Mouse (Mus musculus) T-helper 17 cell (primary cell): ENCODE measurements around the gene Pgm2.

Experiments
- in situ Hi-C, 2 experiments: fragments of 300-600 bp; cut with MboI, MseI; formaldehyde crosslinking; loops; 1 replicate in 1 of 2; 2 replicates in 1 of 2; pipeline ENCODE4 v1.15.1; 2025; ENCODE audit warnings: high pct_unique_total_duplicates in 2 of 2

Pgm2 gene

DNA sequence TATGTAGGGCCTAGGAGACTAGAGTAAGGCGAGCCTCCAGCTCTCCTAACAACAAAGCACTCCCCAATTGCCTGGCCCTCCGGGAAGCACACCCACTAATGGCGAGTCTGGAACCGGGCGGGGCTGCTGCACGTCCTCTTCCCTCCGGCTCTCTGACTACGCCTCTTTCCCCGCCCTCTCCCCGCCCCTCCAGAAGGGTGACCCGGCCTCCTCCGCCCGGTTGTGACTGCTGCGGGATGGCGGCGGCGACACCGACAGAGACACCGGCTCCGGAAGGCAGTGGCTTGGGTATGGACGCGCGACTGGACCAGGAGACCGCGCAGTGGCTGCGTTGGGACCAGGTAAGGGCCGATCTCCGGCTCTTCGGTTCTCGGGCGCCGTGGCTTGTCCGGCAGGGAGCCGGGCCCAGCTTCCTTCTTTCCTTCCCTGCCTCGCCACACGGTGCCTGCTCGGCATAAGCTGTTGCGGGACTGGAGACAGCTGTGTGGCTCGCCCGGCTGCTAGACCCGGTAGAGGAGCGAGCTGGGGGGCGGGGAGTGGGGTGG is at the start of gene Pgm2:
Gene Pgm2, plus strand, starts transcription at position 203 of the 545 bp plus-strand sequence.
- in situ Hi-C loops, result loop anchor here in 1 of 2 experiments (5.0 kb wide), 1 partner anchor 54 kb away; no protein-coding TSS in a partner anchor

GRCm38 (mm10) chr5:64043694-64044453 is 48.9 kb upstream of the Pgm2 start:
- in situ Hi-C loops, result loop anchor here in 1 of 2 experiments (5.0 kb wide), 1 partner anchor 43 kb away; no protein-coding TSS in a partner anchor

DNA sequence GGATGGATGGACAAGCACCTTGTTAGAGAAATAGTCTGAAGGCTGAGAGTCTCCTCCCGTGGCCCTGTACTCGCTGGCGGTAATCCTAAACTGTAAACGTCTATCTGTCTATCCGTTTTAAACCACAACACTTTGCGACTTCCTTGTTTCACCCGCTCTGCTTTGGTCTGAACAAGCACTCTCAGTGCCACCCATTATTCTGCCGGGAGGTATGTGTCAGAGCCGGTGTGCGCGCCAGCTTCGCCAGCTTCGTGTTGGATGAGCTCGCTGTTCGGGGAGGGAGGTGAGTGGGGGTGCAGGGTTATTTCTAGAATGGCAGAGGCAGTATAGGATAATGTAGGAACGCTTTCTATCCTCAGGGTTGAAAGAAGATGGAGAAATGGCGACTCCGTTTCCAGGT is 48.0 kb upstream of the Pgm2 start:
- in situ Hi-C loops, result loop anchor here in 1 of 2 experiments (5.0 kb wide), 1 partner anchor 43 kb away; no protein-coding TSS in a partner anchor

GRCm38 (mm10) chr5:64045502-64045901 is 47.2 kb upstream of the Pgm2 start:
- in situ Hi-C loops, result no loop called here

GRCm38 (mm10) chr5:64046995-64047394 is 45.8 kb upstream of the Pgm2 start:
- in situ Hi-C loops, result no loop called here

DNA sequence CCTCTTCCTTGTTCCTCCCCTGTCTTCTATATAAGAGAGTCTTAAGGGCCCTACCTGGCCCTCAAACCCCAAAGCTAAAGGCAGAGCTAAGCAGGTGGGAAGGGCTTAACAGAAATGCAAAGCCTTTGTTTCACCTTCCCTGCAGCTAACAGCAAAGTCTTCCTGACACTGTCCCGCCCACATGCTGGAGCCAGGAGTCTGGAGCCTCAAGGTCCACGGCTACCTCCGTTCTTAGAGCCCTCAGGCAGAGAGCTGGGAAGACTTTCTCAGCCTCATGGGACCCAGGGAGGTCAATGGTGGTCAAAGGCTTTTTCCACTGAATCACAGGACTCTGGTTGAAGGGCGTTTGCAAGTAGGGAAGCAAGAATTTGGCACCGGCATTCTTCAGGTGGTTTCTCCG is 44.8 kb upstream of the Pgm2 start:
- in situ Hi-C loops, result no loop called here

DNA sequence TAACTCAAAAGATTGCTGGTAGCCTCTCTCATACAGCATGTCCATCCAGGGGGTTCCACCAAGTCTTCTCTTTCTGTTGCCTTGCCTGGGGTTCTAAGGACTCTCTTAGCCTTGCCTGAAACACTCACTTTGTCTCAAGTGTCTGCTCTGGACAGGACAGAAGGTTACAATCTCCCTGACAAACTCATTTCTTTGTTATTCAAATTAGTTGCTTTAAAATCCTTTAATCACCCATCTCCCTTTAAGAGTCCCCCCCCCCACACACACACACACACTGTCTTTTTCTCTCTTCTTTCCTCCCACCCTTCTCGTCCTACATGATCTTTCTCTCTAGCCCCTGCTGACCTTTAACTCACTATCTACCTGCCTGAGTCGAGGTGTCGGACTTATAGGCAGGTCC is 44.1 kb upstream of the Pgm2 start:
- in situ Hi-C loops, result no loop called here

GRCm38 (mm10) chr5:64049256-64049655 is 43.5 kb upstream of the Pgm2 start:
- in situ Hi-C loops, result no loop called here

DNA sequence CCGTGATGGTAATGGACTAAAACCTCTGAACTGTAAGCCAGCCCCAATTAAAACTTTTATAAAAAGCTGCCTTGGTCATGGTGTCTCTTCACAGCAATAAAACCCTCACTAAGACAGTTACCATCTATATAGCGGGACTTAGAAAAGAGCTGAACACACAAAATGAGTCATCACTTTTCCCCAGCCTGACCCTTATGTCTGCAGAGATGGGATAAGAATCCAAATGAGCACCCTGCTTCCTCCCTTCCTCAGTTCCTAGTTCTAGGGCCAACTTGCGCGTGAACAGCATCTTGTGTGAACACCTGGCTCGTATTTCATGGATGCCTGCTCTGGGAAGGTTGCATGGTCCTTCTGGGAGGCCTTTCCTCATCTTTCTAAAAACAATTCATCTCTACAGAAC is 39.7 kb upstream of the Pgm2 start:
- in situ Hi-C loops, result no loop called here

GRCm38 (mm10) chr5:64056210-64056609 is 36.5 kb upstream of the Pgm2 start:
- in situ Hi-C loops, result no loop called here

DNA sequence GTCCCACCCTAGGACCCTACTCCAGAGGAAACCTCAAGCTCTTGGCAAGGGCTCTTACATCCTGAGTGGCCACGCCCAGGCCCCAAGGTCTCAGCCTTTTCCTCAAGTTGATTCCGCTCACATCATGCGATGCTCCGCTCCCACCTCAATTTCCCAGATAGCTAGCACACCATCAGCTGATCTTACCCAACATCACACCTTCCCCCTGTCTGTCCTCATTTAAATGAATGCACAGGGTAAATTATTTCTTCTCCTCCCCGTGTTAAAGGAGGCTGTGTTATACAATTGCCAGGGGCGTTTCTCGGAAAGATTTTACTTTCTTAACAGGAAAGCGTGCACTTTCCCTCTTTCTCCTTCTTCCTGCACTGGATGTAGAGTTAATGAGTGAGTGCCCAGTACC is 31.9 kb upstream of the Pgm2 start:
- in situ Hi-C loops, result loop anchor here in 1 of 2 experiments (5.0 kb wide), 1 partner anchor 149 kb away; no protein-coding TSS in a partner anchor

GRCm38 (mm10) chr5:64061643-64062042 is 31.1 kb upstream of the Pgm2 start:
- in situ Hi-C loops, result loop anchor here in 1 of 2 experiments (5.0 kb wide), 1 partner anchor 149 kb away; no protein-coding TSS in a partner anchor

- in situ Hi-C loops, result loop anchor here in 1 of 2 experiments (5.0 kb wide), 1 partner anchor 151 kb away; no protein-coding TSS in a partner anchor
Observed at GRCm38 (mm10) chr5:64062882-64063621, 29.7 kb upstream of the Pgm2 start.

GRCm38 (mm10) chr5:64063622-64064355 is 29.0 kb upstream of the Pgm2 start:
- in situ Hi-C loops, result loop anchor here in 1 of 2 experiments (5.0 kb wide), 1 partner anchor 151 kb away; no protein-coding TSS in a partner anchor

- in situ Hi-C loops, result loop anchor here in 1 of 2 experiments (5.0 kb wide), 1 partner anchor 152 kb away; no protein-coding TSS in a partner anchor
Observed at GRCm38 (mm10) chr5:64064401-64064800, 28.3 kb upstream of the Pgm2 start.

- in situ Hi-C loops, result loop anchor here in 1 of 2 experiments (5.0 kb wide), 1 partner anchor 158 kb away; no protein-coding TSS in a partner anchor
Observed at GRCm38 (mm10) chr5:64065497-64066046, 27.2 kb upstream of the Pgm2 start.

DNA sequence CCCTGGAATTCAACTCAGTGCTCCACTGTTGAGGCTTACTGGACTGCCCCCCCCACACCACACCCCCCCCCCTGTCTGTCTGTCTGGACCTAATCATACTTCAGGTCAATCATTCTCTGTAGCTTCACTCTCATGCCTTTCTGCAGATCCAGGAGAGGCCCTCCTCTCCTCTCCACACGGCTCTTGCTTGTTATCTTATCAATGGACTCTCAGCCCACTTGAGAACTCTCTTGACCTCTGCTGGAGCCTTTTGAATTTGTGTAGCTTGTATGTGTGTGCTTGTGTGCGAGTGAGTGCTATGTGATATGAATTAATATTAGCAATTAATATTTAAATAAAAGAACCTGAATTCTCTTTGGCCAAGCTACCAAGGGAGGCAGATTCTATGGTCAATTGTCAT is 26.6 kb upstream of the Pgm2 start:
- in situ Hi-C loops, result loop anchor here in 1 of 2 experiments (5.0 kb wide), 1 partner anchor 159 kb away; no protein-coding TSS in a partner anchor

GRCm38 (mm10) chr5:64067576-64067975 is 25.2 kb upstream of the Pgm2 start:
- in situ Hi-C loops, result loop anchor here in 1 of 2 experiments (5.0 kb wide), 1 partner anchor 160 kb away; no protein-coding TSS in a partner anchor

DNA sequence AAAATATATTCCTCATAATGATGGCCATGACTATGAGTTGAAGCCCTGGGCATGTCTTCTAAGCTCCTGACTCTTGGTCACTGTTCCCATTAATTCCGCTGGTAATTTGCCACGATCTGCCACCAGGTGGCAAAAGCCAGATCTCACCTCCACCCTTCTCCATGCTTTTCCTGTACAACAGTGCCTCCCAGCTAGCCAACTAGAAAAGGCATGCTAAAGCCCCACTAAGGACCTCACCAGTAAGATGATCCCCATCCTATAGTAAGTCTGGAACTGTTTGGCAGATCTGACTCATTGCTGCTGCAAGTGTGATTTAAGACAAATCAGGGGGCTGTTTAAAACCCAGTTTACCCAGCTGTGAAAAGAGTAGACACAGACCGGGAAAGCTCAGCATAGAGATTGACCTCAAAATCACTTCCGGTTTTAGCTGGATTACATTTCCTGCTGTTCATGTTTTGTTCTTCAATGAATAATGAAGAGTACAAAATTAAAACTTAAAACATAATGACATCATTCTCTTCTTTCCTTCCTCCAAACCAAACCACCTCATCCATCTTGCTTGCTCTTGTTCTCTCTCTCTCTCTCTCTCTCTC is 22.6 kb upstream of the Pgm2 start:
- in situ Hi-C loops, result no loop called here
